Mouse (Mus musculus): Measurements from ENCODE around the gene Tlr3.

Gene Tlr3

DNA sequence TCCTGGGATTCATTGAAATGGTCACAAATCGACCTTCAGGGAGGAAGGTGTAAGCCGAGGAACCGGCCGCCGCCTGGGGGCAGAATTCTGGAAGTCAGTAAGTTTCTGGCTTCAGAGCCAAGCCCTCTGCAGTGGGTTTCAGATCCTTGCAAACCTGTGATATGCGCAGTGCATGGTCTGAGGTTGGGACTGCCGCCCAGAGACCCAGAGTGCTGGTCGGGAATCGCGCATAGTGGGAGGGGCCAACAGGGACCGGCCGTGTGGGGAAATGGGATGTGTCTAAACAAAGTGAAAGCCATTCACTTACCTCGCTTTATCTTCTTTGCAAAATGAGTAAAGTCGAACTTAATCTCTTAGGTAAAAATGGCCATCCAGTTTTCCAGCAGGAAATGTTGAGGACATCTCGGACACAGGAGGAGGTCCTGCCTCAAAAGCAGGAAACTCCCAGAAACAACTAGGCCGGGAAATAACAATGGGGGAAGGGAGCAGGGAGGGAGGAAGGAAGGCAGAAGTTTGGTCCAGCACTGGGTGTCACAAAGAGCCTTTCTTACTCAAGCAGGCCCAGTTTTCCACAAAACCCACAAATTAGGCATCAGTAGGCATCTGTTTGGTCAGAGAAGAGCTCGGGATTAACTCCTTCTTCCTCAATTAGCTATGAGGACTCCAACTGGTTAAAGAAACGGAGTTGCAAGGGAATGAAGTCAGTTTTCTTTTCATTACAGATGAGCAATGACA lies 567 bp downstream of the Tlr3 start:
- H3K36me3 ChIP-seq (ENCODE audit: insufficient read depth, low read length): no peaks in the 10 kb centered on the region
- no peak for TF ChIP-seq NANOG (IDR thresholded peaks at IDR 0.05; ENCODE audit: borderline replicate concordance, low read length)
- no peak for TF ChIP-seq POU5F1 (IDR thresholded peaks at IDR 0.05; ENCODE audit: borderline replicate concordance, low read length)
- no peak; the same call in none of the 2 replicates for TF ChIP-seq CTCF (conservative IDR thresholded peaks at IDR 0.05; ENCODE audit: low read length)
- H3K4me3 ChIP-seq (replicated peaks; ENCODE audit: low read length): peak overlapping the region; percentile 44
- peaks cover 15% of the 10 kb centered on the region for H3K4me1 ChIP-seq (replicated peaks; ENCODE audit: low read depth, low read length)
- no peaks in the 10 kb centered on the region for H3K9me3 ChIP-seq (ENCODE audit: low read length)
- H3K27me3 ChIP-seq (ENCODE audit: insufficient read depth, low read length): no peaks in the 10 kb centered on the region

DNA sequence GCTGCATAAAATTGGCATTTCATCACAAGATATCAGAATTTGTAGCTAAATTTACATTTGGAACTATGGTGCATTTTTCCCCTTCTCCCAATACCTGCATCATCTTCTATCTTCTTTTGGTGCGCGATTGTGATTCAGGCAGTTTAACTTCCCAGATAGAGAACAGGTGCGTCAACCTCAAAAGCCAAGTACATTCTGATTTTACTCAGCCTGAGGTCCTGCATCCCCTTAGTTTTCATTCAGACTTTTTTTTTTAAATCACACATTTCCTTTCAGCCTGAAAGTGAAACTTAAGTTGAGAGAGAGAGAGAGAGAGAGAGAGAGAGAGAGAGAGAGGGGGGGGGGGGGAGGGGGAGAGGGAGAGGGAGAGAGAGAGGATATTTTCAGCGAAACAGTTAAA lies 1.2 kb downstream of the Tlr3 start:
- Histone ChIP-seq H3K9me3 (ENCODE audit: low read length) (no peaks in the 10 kb centered on the region), H3K36me3 (ENCODE audit: insufficient read depth, low read length) (no peaks in the 10 kb centered on the region), H3K4me3 (replicated peaks; ENCODE audit: low read length) (no peak overlapping the region), H3K27me3 (ENCODE audit: insufficient read depth, low read length) (no peaks in the 10 kb centered on the region), H3K4me1 (replicated peaks; ENCODE audit: low read depth, low read length) (peaks cover 15% of the 10 kb centered on the region)
- no peak for TF ChIP-seq CTCF (conservative IDR thresholded peaks at IDR 0.05; ENCODE audit: low read length)
- TF ChIP-seq POU5F1 (IDR thresholded peaks at IDR 0.05; ENCODE audit: borderline replicate concordance, low read length): no peak
- no peak for TF ChIP-seq NANOG (IDR thresholded peaks at IDR 0.05; ENCODE audit: borderline replicate concordance, low read length)

DNA sequence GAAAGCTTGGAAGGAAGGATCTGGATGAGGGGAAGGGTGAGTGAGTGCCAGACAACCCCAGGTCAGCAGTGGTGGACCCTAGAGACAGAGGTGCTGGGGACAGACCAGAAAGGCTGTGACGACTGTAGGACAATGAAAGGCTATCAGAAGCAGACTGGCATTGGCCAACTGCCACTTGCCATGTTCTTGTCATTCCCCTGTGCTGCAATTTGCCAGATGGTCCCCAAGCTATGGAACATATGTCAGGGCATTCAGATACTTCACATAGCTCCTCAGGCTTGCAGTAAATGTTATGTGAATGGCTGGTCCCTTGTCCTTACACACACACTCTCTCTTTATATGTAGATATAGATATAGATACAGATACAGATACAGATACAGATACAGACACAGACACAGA lies 27.6 kb downstream of the Tlr3 start:
- Histone ChIP-seq H3K4me3 (replicated peaks; ENCODE audit: low read length) (no peak overlapping the region), H3K4me1 (replicated peaks; ENCODE audit: low read depth, low read length) (peaks cover 25% of the 10 kb centered on the region), H3K9me3 (ENCODE audit: low read length) (no peaks in the 10 kb centered on the region), H3K36me3 (ENCODE audit: insufficient read depth, low read length) (no peaks in the 10 kb centered on the region), H3K27me3 (ENCODE audit: insufficient read depth, low read length) (peaks cover 29% of the 10 kb centered on the region)
- no peak for TF ChIP-seq CTCF (conservative IDR thresholded peaks at IDR 0.05; ENCODE audit: low read length)

DNA sequence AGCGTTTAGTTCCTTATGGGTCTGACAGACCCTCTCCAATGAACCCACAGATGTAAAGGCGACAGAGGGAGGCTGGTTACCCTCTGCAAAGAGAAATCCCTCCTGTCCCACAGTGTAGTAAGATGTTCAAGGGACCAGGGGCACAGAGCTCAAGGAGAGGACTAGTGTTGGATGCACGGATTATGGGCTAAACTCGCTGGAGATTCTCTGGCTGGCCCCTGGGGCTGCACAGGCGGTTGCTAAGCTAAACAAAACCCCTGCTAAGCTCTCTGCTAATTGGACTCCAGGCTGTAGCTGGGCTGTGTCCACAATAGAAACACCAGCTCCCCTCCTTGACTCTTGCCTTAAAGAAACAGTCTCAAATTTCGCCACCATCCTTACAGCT lies 28.9 kb downstream of the Tlr3 start, which contains the start of gene Fam149a:
Gene Fam149a, minus strand, starts transcription at position 329 of the 385 bp plus-strand sequence.
- Histone ChIP-seq H3K36me3 (ENCODE audit: insufficient read depth, low read length) (no peaks in the 10 kb centered on the region), H3K4me1 (replicated peaks; ENCODE audit: low read depth, low read length) (peaks cover 25% of the 10 kb centered on the region), H3K4me3 (replicated peaks; ENCODE audit: low read length) (peak within 1 kb of the TSS; percentile 74), H3K9me3 (ENCODE audit: low read length) (no peaks in the 10 kb centered on the region), H3K27me3 (ENCODE audit: insufficient read depth, low read length) (peaks cover 24% of the 10 kb centered on the region)
- no peak for TF ChIP-seq CTCF (conservative IDR thresholded peaks at IDR 0.05; ENCODE audit: low read length)

DNA sequence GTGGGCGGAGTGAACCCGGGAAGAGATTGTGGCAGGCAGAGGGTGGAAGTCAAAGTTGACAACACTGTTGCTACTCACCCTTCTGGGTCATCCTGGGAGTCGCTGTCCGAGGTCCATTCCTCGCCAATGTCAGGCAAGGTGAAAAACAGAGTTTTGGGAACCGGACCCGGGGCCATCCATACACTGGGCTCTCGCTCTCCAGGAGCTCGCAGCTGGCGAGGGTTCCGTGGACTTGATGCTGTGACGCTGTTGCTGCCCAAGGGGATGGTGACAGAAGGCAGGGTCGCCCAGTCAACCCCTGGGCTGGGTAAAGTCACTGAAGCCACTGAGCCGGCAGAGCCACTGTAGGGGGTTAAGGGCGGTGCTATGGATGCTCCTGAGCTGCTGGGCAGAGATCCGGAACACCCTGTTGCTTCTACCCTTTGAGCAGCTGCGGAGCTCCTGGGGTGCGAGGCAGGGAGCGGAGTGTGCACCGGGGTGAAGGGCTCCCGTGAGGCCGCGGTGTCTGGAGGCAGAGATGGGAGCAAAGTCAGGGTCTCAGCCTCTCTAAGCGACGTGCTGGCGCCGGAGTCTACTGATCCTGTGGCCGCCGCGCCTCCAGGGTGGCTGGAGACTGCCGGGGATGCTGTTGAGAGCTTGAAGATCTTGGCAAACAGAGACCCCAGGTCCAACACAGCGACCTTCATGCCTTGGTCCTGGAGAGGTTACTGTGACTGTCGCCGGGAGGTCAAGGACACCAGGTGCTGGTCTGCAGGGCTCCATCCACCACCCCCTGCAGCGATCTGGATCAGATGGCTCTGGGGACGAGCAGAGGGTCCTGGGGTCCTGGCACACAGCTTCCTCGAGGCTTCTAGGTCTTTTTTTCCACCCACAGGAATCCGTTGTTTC lies 29.6 kb downstream of the Tlr3 start:
- no peaks in the 10 kb centered on the region for H3K36me3 ChIP-seq (ENCODE audit: insufficient read depth, low read length)
- peaks cover 25% of the 10 kb centered on the region for H3K4me1 ChIP-seq (replicated peaks; ENCODE audit: low read depth, low read length)
- H3K9me3 ChIP-seq (ENCODE audit: low read length): no peaks in the 10 kb centered on the region
- H3K4me3 ChIP-seq (replicated peaks; ENCODE audit: low read length): peak overlapping the region; percentile 74
- TF ChIP-seq CTCF (conservative IDR thresholded peaks at IDR 0.05; ENCODE audit: low read length) (no peak), NANOG (IDR thresholded peaks at IDR 0.05; ENCODE audit: borderline replicate concordance, low read length) (no peak), POU5F1 (IDR thresholded peaks at IDR 0.05; ENCODE audit: borderline replicate concordance, low read length) (no peak)
- H3K27me3 ChIP-seq (ENCODE audit: insufficient read depth, low read length): peaks cover 21% of the 10 kb centered on the region

DNA sequence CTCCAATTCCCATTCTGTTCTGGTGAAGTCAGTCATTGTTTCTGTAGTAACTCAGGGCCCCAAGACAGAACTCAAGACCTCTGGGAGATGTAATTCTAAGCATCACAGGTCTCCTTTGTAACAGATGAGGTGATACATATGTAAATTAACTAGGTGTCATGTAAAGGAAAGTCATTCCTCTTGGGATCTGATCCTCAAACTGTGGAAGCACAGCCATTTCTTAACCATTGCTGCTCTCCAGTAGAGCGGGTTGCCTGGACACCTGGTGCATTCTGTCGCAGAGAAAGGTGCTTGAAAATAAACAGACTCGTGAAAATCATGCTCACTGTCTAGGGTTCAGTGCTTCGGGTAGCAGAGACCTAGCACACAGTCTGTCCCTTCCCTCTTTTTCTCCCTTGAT lies 30.3 kb downstream of the Tlr3 start:
- H3K4me1 ChIP-seq (replicated peaks; ENCODE audit: low read depth, low read length): peaks cover 25% of the 10 kb centered on the region
- TF ChIP-seq POU5F1 (IDR thresholded peaks at IDR 0.05; ENCODE audit: borderline replicate concordance, low read length): no peak
- no peaks in the 10 kb centered on the region for H3K36me3 ChIP-seq (ENCODE audit: insufficient read depth, low read length)
- peak overlapping the region; percentile 74; the same call in 1 of the 2 replicates for H3K4me3 ChIP-seq (replicated peaks; ENCODE audit: low read length)
- H3K9me3 ChIP-seq (ENCODE audit: low read length): no peaks in the 10 kb centered on the region
- H3K27me3 ChIP-seq (ENCODE audit: insufficient read depth, low read length): peaks cover 21% of the 10 kb centered on the region

DNA sequence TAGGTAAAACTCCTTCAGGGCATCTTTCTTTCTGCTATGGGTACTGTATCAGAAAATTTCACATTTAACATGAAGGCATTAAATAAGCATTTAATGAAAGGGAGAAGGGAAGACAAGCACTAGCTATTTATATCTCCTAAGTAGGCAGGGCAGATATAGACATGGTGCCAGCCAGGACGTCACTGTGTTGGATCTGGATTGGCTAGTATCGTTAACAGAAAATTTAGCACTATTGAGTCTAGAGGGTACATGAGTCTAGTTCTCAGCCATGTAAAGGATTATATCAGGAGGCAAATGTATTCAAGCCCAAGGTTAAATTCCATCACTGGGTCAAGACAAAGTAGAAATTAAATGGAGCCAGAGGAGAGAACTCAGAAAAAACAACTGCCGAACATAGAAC lies 36.8 kb downstream of the Tlr3 start:
- Histone ChIP-seq H3K27me3 (ENCODE audit: insufficient read depth, low read length) (no peaks in the 10 kb centered on the region), H3K9me3 (ENCODE audit: low read length) (no peaks in the 10 kb centered on the region), H3K4me1 (replicated peaks; ENCODE audit: low read depth, low read length) (no peaks in the 10 kb centered on the region), H3K36me3 (ENCODE audit: insufficient read depth, low read length) (no peaks in the 10 kb centered on the region), H3K4me3 (replicated peaks; ENCODE audit: low read length) (no peak overlapping the region)
- TF ChIP-seq CTCF (conservative IDR thresholded peaks at IDR 0.05; ENCODE audit: low read length) (no peak), NANOG (IDR thresholded peaks at IDR 0.05; ENCODE audit: borderline replicate concordance, low read length) (no peak), POU5F1 (IDR thresholded peaks at IDR 0.05; ENCODE audit: borderline replicate concordance, low read length) (no peak)

DNA sequence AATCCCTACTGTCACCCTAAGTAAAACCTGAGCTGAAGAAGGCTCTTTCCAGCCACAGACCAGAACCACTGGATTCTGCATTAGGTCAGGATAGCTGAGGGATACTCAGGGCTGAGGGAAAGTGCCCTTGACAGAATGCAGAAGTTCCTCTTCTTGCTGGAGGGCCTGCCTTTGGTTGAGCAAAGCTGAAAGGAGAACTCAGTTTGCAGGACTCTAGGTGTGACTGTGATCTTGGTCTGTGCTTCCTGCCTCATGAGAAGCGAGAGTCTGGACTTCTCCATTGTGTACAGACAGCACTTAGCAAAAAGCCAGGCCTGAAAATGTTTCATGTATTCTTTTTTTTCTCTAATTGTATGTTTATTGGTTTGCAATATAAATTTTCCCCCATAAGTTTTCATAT lies 43.7 kb downstream of the Tlr3 start:
- Histone ChIP-seq H3K27me3 (ENCODE audit: insufficient read depth, low read length) (0 out of 2 replicates have a peak, but pooled peaks cover 7% of the 10 kb centered on the region), H3K9me3 (ENCODE audit: low read length) (no peaks in the 10 kb centered on the region), H3K4me1 (replicated peaks; ENCODE audit: low read depth, low read length) (peaks cover 3% of the 10 kb centered on the region), H3K4me3 (replicated peaks; ENCODE audit: low read length) (no peak overlapping the region), H3K36me3 (ENCODE audit: insufficient read depth, low read length) (no peaks in the 10 kb centered on the region)
- no peak for TF ChIP-seq CTCF (conservative IDR thresholded peaks at IDR 0.05; ENCODE audit: low read length)
- TF ChIP-seq POU5F1 (IDR thresholded peaks at IDR 0.05; ENCODE audit: borderline replicate concordance, low read length): no peak
- TF ChIP-seq NANOG (IDR thresholded peaks at IDR 0.05; ENCODE audit: borderline replicate concordance, low read length): no peak
